16 mouse cellular contexts compared by ENCODE assay signal in the genomic region with DNA sequence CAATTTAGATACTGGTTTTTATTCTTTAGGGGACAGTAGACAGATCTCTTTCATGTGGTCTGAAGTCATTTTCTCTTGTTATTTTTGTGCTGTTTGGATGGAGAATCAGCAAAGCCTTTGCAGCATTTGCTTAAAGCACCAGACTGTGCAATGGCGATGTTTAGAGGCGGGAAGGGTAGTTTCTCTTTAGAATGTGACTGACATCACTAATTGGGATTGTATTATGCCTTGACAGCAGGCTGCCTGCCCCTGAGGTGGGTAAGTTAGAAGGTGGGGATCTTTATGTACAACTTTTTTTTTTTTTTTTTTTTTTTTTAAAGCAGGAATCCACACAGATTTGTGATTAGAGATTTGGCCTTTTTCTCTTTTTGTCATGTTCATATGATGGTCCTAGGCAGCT.
"Had no signal": no experiment of that assay in that cellular context is flagged by ENCODE, and none has a peak within 500 bp of the region (broad histone marks: within the 10 kb centered on the region; RNA-seq: fewer than 3 reads in every experiment).

No protein-coding gene starts in this region.

- H3K4me1 ChIP-seq: lung, embryonic 15.5 days had no signal

- H3K27me3 ChIP-seq: liver, embryonic 12.5 days; liver, embryonic 15.5 days; lung, embryonic 15.5 days; megakaryocyte, embryonic 14.5 days; midbrain, embryonic 12.5 days had no signal

- H3K27ac ChIP-seq: limb, embryonic 10.5 days; limb, embryonic 13.5 days; liver, embryonic 12.5 days; liver, embryonic 15.5 days; lung, embryonic 15.5 days; midbrain, embryonic 12.5 days had no signal

- H3K4me3 ChIP-seq: limb, embryonic 10.5 days; limb, embryonic 13.5 days; liver, embryonic 12.5 days; liver, embryonic 15.5 days; lung, embryonic 15.5 days; megakaryocyte, embryonic 14.5 days; midbrain, embryonic 12.5 days had no signal

- H3K9me3 ChIP-seq: limb, embryonic 10.5 days; limb, embryonic 13.5 days; liver, embryonic 12.5 days; liver, embryonic 15.5 days; lung, embryonic 15.5 days; megakaryocyte, embryonic 14.5 days; midbrain, embryonic 12.5 days had no signal

- ATAC-seq: liver, embryonic 12.5 days had no signal

- H3K9ac ChIP-seq: limb, embryonic 13.5 days; liver, embryonic 12.5 days; liver, embryonic 15.5 days; lung, embryonic 15.5 days; midbrain, embryonic 12.5 days had no signal

- H3K36me3 ChIP-seq: limb, embryonic 10.5 days; limb, embryonic 13.5 days; liver, embryonic 12.5 days; liver, embryonic 15.5 days; lung, embryonic 15.5 days; midbrain, embryonic 12.5 days had no signal

- H3K4me2 ChIP-seq: limb, embryonic 13.5 days; liver, embryonic 12.5 days; liver, embryonic 15.5 days; lung, embryonic 15.5 days; midbrain, embryonic 12.5 days had no signal

- DNase-seq: kidney, adult 9 months; kidney, postnatal 14 days; kidney, postnatal 4 days; liver; lung, adult 18-20 months; lung, postnatal 10 days; lung, postnatal 36 days; thymus, adult 18-20 months; thymus, postnatal 36 days had no signal
